Mouse (Mus musculus): ENCODE measurements around the gene Dysf. TPM values are rescaled to one million over a fixed set of nuclear protein-coding genes. Genes with fewer than 3 reads are reported as not detected.

The Dysf gene
- polyA plus RNA-seq, 1 experiment, result not detected

DNA sequence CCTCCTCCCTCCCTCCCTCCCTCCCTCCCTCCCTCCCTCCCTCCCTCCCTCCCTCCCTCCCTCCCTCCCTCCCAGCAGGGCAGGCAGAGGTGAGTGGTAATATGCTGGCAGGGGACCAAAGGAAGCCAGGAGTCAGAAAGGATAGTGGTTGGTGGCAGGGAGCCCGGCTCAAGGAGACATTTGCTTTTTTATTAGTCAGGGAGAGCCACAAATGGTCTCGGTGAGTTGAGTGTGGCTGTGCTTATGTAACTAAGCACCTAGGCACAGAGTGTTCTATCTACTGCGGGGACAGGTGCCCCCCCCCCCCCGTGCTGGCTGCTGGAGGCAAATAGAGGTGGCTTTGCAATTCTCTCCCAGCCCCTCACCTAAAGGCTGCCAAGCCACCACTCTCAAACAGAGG is 216.5 kb downstream of the Dysf start:
- WGBS, result 47% methylated on average over 4 of the region's 4 CpGs
- no peak for TF ChIP-seq CTCF (IDR thresholded peaks at IDR 0.05; ENCODE audit: insufficient read depth, low read depth, low read length)
- TF ChIP-seq POLR2A (IDR thresholded peaks at IDR 0.05; ENCODE audit: insufficient read depth, low read depth, low read length), result no peak
- peak overlapping the region; percentile 2; the same call in 1 of the 2 replicates for H3K27ac ChIP-seq (ENCODE audit: insufficient read depth, low read depth, low read length)

DNA sequence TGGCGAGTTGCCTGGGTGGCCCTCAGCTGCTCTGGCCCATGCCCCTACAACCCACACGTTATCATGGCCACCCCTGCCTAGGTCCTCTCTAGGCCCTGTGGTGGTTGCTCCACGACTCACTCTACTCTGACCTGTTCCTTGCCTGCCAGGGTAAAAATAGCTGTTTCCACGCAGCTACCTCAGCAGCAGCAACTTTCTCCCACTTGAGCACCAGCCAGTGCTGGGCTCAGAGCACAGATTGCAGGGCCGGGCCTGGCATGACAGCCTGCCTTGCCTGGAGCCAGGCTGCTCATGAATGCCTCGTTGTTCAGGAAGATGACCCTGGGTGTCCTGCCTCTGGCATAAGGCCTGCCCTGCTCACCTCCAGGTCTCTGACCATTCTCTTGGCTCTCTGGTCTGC is 217.2 kb downstream of the Dysf start:
- Histone ChIP-seq H3K4me3 (ENCODE audit: insufficient read depth, low read depth, low read length) (no peak overlapping the region), H3K4me1 (ENCODE audit: control insufficient read depth, insufficient read depth, low read length) (peaks cover 18% of the 10 kb centered on the region), H3K27ac (ENCODE audit: insufficient read depth, low read depth, low read length) (peak overlapping the region; percentile 2; the same call in 1 of the 2 replicates)
- TF ChIP-seq CTCF (IDR thresholded peaks at IDR 0.05; ENCODE audit: insufficient read depth, low read depth, low read length), result no peak
- no peak for TF ChIP-seq POLR2A (IDR thresholded peaks at IDR 0.05; ENCODE audit: insufficient read depth, low read depth, low read length)
- WGBS, result 45% methylated on average over 6 of the region's 6 CpGs

More for the DNA sequence above, 216.5 kb downstream of the Dysf start:
- Histone ChIP-seq H3K4me1 (ENCODE audit: control insufficient read depth, insufficient read depth, low read length) (peaks cover 18% of the 10 kb centered on the region), H3K4me3 (ENCODE audit: insufficient read depth, low read depth, low read length) (no peak overlapping the region)

DNA sequence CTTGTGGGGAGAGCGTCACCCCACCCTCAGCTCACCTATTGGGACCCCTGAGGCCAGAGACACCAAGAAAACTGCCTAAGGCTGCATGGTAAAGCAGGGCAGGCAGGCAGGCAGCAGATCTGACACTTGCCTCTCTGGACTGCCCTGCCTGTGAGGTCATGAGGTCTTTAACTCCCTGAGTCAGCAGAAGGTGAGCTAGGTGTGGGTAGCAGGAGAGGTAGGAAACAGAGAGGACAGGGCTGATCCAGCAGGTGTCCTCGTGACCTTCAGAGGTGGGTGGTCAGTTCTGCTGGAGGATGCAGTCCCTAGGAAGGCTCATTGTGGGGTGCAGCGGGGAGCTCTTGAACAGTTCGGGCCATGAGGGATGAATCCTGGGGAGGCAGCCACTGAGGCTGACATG is 219.8 kb downstream of the Dysf start:
- WGBS, result 92% methylated on average over 4 of the region's 4 CpGs
- no peak for TF ChIP-seq POLR2A (IDR thresholded peaks at IDR 0.05; ENCODE audit: insufficient read depth, low read depth, low read length)
- no peak for TF ChIP-seq CTCF (IDR thresholded peaks at IDR 0.05; ENCODE audit: insufficient read depth, low read depth, low read length)
- peaks cover 18% of the 10 kb centered on the region for H3K4me1 ChIP-seq (ENCODE audit: control insufficient read depth, insufficient read depth, low read length)
- no peak overlapping the region for H3K27ac ChIP-seq (ENCODE audit: insufficient read depth, low read depth, low read length)
- H3K4me3 ChIP-seq (ENCODE audit: insufficient read depth, low read depth, low read length), result no peak overlapping the region

DNA sequence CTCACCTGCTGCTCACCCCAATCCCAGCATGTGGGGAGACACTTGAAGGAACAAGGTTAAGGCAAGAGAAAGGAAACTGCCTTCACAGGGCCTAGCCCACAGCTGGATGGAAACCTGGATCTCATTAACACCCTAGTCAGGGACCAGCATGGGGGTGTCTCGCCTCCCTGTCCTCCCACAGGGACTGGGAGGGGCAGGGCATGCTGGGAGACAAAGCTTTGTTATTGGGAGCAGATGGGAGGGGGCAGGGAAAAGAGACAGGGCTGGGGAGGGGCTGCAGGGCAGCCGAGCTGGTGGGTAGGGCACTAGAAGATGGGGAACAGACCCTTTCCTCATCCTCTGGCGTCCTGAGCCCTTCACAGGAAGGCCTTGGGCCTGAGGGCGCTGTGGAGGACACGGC is 220.4 kb downstream of the Dysf start:
- Histone ChIP-seq H3K27ac (ENCODE audit: insufficient read depth, low read depth, low read length) (no peak overlapping the region), H3K4me1 (ENCODE audit: control insufficient read depth, insufficient read depth, low read length) (peaks cover 18% of the 10 kb centered on the region), H3K4me3 (ENCODE audit: insufficient read depth, low read depth, low read length) (no peak overlapping the region)
- TF ChIP-seq POLR2A (IDR thresholded peaks at IDR 0.05; ENCODE audit: insufficient read depth, low read depth, low read length) (no peak), CTCF (IDR thresholded peaks at IDR 0.05; ENCODE audit: insufficient read depth, low read depth, low read length) (no peak)
- 72% methylated on average over 5 of the region's 5 CpGs for WGBS

DNA sequence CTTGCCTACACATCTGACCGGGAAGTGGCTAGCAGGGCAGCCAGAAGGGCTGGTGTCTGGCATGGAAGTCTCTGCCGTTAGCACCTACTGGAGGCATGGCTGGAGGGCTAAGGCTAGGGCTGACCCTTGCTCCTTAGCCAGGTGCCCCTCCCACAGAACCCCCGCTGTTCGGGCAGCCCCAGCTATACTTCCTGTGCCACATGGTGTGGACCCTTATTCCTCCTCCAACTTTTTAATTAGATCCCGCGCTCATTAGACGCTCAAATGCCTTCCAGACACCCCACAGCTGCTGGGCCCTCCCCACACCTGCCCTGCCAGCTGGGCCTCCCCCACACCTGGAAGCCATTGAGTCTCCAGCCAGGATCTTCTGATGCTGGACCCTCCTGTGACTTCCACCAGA is 221.3 kb downstream of the Dysf start:
- Histone ChIP-seq H3K4me1 (ENCODE audit: control insufficient read depth, insufficient read depth, low read length) (peaks cover 18% of the 10 kb centered on the region), H3K4me3 (ENCODE audit: insufficient read depth, low read depth, low read length) (no peak overlapping the region), H3K27ac (ENCODE audit: insufficient read depth, low read depth, low read length) (no peak overlapping the region)
- TF ChIP-seq POLR2A (IDR thresholded peaks at IDR 0.05; ENCODE audit: insufficient read depth, low read depth, low read length) (no peak), CTCF (IDR thresholded peaks at IDR 0.05; ENCODE audit: insufficient read depth, low read depth, low read length) (no peak)
- 80% methylated on average over 7 of the region's 7 CpGs for WGBS

DNA sequence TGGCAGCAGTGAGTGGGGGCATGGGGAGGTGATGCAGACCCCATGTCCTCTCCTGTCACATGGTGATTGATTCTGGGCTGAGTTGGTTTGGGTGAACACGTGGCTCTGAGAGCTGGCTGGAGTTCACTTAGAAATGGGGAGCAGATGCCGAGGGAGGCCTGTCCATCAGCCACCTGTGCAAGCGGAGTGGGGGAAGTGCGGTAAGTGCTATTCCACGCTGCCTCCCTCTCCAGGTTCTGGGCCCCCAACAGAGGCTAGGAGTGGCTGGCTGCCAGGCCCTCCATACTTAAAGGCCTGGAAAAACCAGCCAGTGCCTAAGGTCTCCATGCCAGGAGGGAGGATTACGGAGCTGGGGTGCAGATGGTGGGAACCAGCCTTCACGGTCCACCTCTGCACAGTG is 222.7 kb downstream of the Dysf start:
- peaks cover 10% of the 10 kb centered on the region for H3K4me1 ChIP-seq (ENCODE audit: control insufficient read depth, insufficient read depth, low read length)
- H3K4me3 ChIP-seq (ENCODE audit: insufficient read depth, low read depth, low read length), result no peak overlapping the region
- no peak for TF ChIP-seq CTCF (IDR thresholded peaks at IDR 0.05; ENCODE audit: insufficient read depth, low read depth, low read length)
- no peak overlapping the region for H3K27ac ChIP-seq (ENCODE audit: insufficient read depth, low read depth, low read length)
- WGBS, result 81% methylated on average over 7 of the region's 7 CpGs

DNA sequence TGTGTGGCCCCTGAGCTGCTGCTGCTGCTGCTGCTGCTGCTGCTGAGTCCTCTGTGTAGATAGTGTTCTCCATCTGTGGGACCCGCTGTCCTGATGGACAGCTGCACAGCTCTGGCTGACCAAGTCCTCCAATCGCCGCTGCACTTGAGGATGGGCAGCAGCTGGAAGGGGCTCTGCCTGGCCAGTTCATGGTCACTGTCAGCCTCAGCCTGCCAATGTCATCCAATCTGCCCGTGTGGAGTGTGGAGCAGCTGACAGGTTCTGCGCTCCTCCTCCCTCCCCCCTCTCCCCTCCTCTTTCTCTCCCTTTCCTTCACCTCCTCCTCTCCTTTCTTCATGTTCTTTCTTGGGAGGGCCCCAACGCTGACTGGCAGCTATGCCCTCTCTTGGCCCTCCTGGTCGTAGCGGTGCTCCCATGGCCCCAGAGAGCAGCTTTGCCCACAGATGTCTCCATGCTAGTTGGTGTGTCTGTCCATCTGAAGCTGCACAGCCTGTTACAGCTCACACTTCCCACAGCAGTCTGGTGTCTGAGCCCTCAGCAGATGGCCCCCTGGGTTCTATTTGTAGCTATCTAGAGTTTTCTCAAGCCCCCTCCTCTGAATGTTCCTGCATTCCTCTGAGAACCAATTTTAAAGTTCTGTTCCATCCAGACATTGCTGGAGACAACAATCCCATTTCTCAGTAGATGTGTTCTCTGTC is 223.8 kb downstream of the Dysf start:
- peaks cover 5% of the 10 kb centered on the region; the same call in 1 of the 2 replicates for H3K4me1 ChIP-seq (ENCODE audit: control insufficient read depth, insufficient read depth, low read length)
- TF ChIP-seq POLR2A (IDR thresholded peaks at IDR 0.05; ENCODE audit: insufficient read depth, low read depth, low read length) (no peak), CTCF (IDR thresholded peaks at IDR 0.05; ENCODE audit: insufficient read depth, low read depth, low read length) (no peak)
- 78% methylated on average over 8 of the region's 8 CpGs for WGBS
- no peak overlapping the region for H3K27ac ChIP-seq (ENCODE audit: insufficient read depth, low read depth, low read length)
- no peak overlapping the region for H3K4me3 ChIP-seq (ENCODE audit: insufficient read depth, low read depth, low read length)

DNA sequence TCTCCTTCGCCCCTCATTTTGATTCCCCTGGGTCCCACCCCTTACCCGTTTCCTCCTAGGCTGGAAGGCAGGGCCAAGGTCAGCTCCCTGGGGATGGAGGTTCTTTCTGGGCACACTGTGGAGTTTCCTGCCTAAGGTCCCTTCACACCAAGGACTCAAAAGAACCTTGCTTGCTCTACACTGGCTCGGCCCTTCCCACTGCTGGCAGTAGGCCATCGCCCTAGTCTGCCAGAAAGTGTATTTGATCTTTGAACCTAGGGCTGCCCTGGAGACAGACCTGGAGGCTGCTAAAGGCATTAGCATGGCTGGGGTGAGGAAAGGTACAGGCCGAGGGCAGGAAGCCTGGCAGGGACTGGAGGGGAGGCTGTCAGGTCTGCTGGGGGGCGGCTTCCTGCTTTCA is 225.4 kb downstream of the Dysf start:
- 77% methylated on average over 6 of the region's 6 CpGs for WGBS
- H3K4me1 ChIP-seq (ENCODE audit: control insufficient read depth, insufficient read depth, low read length), result peaks cover 2% of the 10 kb centered on the region; the same call in 1 of the 2 replicates
- no peak overlapping the region for H3K27ac ChIP-seq (ENCODE audit: insufficient read depth, low read depth, low read length)
- H3K4me3 ChIP-seq (ENCODE audit: insufficient read depth, low read depth, low read length), result no peak overlapping the region
- no peak for TF ChIP-seq POLR2A (IDR thresholded peaks at IDR 0.05; ENCODE audit: insufficient read depth, low read depth, low read length)
- TF ChIP-seq CTCF (IDR thresholded peaks at IDR 0.05; ENCODE audit: insufficient read depth, low read depth, low read length), result no peak

DNA sequence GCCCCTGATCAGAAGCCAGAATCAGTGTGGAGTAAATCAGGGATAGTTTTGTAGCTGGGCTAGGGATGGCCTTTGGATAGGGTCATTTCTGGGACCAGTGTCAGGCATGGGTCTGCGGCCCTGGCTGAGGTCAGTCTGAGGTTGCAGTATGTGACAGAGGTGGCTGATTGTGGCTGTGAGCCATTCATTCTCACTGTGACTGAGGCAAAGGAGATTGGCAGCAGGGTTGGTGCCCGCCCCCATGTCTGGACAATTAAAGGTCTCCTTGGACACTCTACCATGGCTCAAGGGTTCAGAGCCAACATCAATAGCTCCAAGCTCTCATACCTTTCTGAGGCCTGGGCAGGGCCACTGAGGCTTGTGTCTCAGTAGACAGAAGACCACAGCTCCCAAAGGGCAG is 227.0 kb downstream of the Dysf start:
- WGBS, result 93% methylated on average over 2 of the region's 2 CpGs
- Histone ChIP-seq H3K27ac (ENCODE audit: insufficient read depth, low read depth, low read length) (no peak overlapping the region), H3K4me1 (ENCODE audit: control insufficient read depth, insufficient read depth, low read length) (no peaks in the 10 kb centered on the region)

More for the DNA sequence above, 227.0 kb downstream of the Dysf start:
- TF ChIP-seq POLR2A (IDR thresholded peaks at IDR 0.05; ENCODE audit: insufficient read depth, low read depth, low read length) (no peak), CTCF (IDR thresholded peaks at IDR 0.05; ENCODE audit: insufficient read depth, low read depth, low read length) (no peak)
- no peak overlapping the region for H3K4me3 ChIP-seq (ENCODE audit: insufficient read depth, low read depth, low read length)

All from olfactory bulb, adult 2 months (tissue).